Mouse (Mus musculus) lung, postnatal 0 days (tissue): Measurements from ENCODE around the gene Gadl1. TPM values are rescaled to one million over a fixed set of nuclear protein-coding genes. Genes with fewer than 3 reads are reported as not detected.

Experiments
- ATAC-seq: fragments of 200-750 bp; cut with Nextera tagmentation; 2 replicates; pipeline ENCODE4 v1.8.0; 2017; ENCODE audit warnings: moderate library complexity
- DNase-seq: peaks from one replicate; pipeline ENCODE4 v3.0.0-alpha.2; 2016; ENCODE audit warnings: low spot score
- H3K27ac ChIP-seq: fragments of 300-500 bp; sonication (generic); 2 replicates; pipeline ENCODE4 v1.5.1; 2014; ENCODE audit warnings: antibody characterized with exemption, mild to moderate bottlenecking, low read length, mixed read lengths
- H3K27me3 ChIP-seq: fragments of 300-500 bp; sonication (generic); replicated peaks from 2 replicates; pipeline ENCODE4 v1.6.1; 2014; ENCODE audit warnings: low read length, mixed read lengths; ENCODE audit not compliant: insufficient read depth
- H3K36me3 ChIP-seq: fragments of 300-500 bp; sonication (generic); 2 replicates; pipeline ENCODE4 v1.6.1; 2014; ENCODE audit warnings: low read length, mixed read lengths; ENCODE audit not compliant: insufficient read depth
- H3K4me1 ChIP-seq: fragments of 300-500 bp; sonication (generic); 2 replicates; pipeline ENCODE4 v1.6.1; 2014; ENCODE audit warnings: antibody characterized with exemption, low read depth, low read length, mixed read lengths; ENCODE audit not compliant: insufficient read depth
- H3K4me2 ChIP-seq: fragments of 300-500 bp; sonication (generic); replicated peaks from 2 replicates; pipeline ENCODE4 v1.6.1; 2014; ENCODE audit warnings: low read depth, mild to moderate bottlenecking, low read length, moderate library complexity, mixed read lengths
- H3K4me3 ChIP-seq: fragments of 300-500 bp; sonication (generic); 2 replicates; pipeline ENCODE4 v1.5.1; 2014; ENCODE audit warnings: low read depth, low read length
- H3K9ac ChIP-seq: fragments of 300-500 bp; sonication (generic); replicated peaks from 2 replicates; pipeline ENCODE4 v1.6.1; 2014; ENCODE audit warnings: low read depth, mild to moderate bottlenecking
- H3K9me3 ChIP-seq: fragments of 300-500 bp; sonication (generic); 2 replicates; pipeline ENCODE4 v1.6.1; 2016; ENCODE audit warnings: low read length, mixed read lengths
- CTCF ChIP-seq: IDR thresholded peaks from 2 replicates; pipeline ENCODE4 v1.5.1; 2016; ENCODE audit warnings: antibody characterized with exemption, mild to moderate bottlenecking
- EP300 ChIP-seq: IDR thresholded peaks from 2 replicates; pipeline ENCODE4 v1.6.1; 2016; ENCODE audit warnings: antibody characterized with exemption, mild to moderate bottlenecking, control low read depth
- WGBS: fragments of 180-500 bp; shearing (Covaris S2); extraction: QIAGEN DNeasy Blood & Tissue Kit; methylation state at CpG from one replicate; pipeline ENCODE4 v1.1.7; 2014; 5-methylcytosine and 5-hydroxymethylcytosine counted together
- polyA plus RNA-seq: library from polyadenylated mRNA; unstranded; fragments of >200 nt; fragmentation: Nextera tagmentation; extraction: Ambion mirVana; gene quantifications from 2 replicates; pipeline ENCODE4 v1.2.1, GENCODE M21; 2015

Gene Gadl1
- polyA plus RNA-seq, 1 experiment from 2014 or later, result 0.47 TPM

GRCm38 (mm10) chr9:115914006-115914405 lies 4.8 kb downstream of the Gadl1 start:
- Histone ChIP-seq H3K27me3 (no peaks in the 10 kb centered on the region), H3K9ac (no peak overlapping the region), H3K4me3 (no peak overlapping the region), H3K27ac (no peak overlapping the region), H3K36me3 (no peaks in the 10 kb centered on the region), H3K4me1 (no peaks in the 10 kb centered on the region), H3K4me2 (no peak overlapping the region), H3K9me3 (no peaks in the 10 kb centered on the region)
- ATAC-seq, result no peak
- 44% methylated on average over 7 of the region's 7 CpGs for WGBS
- no peak for DNase-seq
- TF ChIP-seq EP300, result no peak
- TF ChIP-seq CTCF, result no peak

GRCm38 (mm10) chr9:115915586-115916270 lies 6.5 kb downstream of the Gadl1 start:
- Histone ChIP-seq H3K4me3 (no peak overlapping the region), H3K9me3 (no peaks in the 10 kb centered on the region), H3K27ac (no peak overlapping the region), H3K4me2 (no peak overlapping the region), H3K27me3 (no peaks in the 10 kb centered on the region), H3K9ac (no peak overlapping the region), H3K36me3 (no peaks in the 10 kb centered on the region), H3K4me1 (no peaks in the 10 kb centered on the region)
- WGBS, result 58% methylated on average over 14 of the region's 14 CpGs
- DNase-seq (peak; percentile 48), ATAC-seq (no peak)
- TF ChIP-seq CTCF (no peak), EP300 (no peak)

- no peak for ATAC-seq
- WGBS, result 88% methylated on average over 3 of the region's 3 CpGs
- H3K4me3 ChIP-seq, result no peak overlapping the region
These were observed 10.5 kb downstream of the Gadl1 start for GRCm38 (mm10) chr9:115919736-115920135.

GRCm38 (mm10) chr9:115922662-115923061 lies 13.4 kb downstream of the Gadl1 start:
- Histone ChIP-seq H3K27me3 (no peaks in the 10 kb centered on the region), H3K9me3 (no peaks in the 10 kb centered on the region), H3K9ac (no peak overlapping the region), H3K27ac (no peak overlapping the region), H3K4me2 (no peak overlapping the region), H3K36me3 (no peaks in the 10 kb centered on the region), H3K4me1 (no peaks in the 10 kb centered on the region), H3K4me3 (no peak overlapping the region)
- no peak for ATAC-seq
- WGBS, result 88% methylated on average over 10 of the region's 10 CpGs
- no peak for TF ChIP-seq EP300
- TF ChIP-seq CTCF, result no peak
- no peak for DNase-seq

More at GRCm38 (mm10) chr9:115919736-115920135, 10.5 kb downstream of the Gadl1 start:
- Histone ChIP-seq H3K4me1 (no peaks in the 10 kb centered on the region), H3K9ac (no peak overlapping the region), H3K9me3 (no peaks in the 10 kb centered on the region), H3K4me2 (no peak overlapping the region), H3K27ac (no peak overlapping the region), H3K36me3 (no peaks in the 10 kb centered on the region), H3K27me3 (no peaks in the 10 kb centered on the region)
- no peak for DNase-seq
- no peak for TF ChIP-seq CTCF
- TF ChIP-seq EP300, result no peak

GRCm38 (mm10) chr9:115924094-115924493 lies 14.8 kb downstream of the Gadl1 start:
- Histone ChIP-seq H3K27ac (no peak overlapping the region), H3K9me3 (no peaks in the 10 kb centered on the region), H3K4me1 (no peaks in the 10 kb centered on the region), H3K9ac (no peak overlapping the region), H3K4me2 (no peak overlapping the region), H3K27me3 (no peaks in the 10 kb centered on the region), H3K36me3 (no peaks in the 10 kb centered on the region), H3K4me3 (no peak overlapping the region)
- TF ChIP-seq EP300 (no peak), CTCF (peak; percentile 11; the same call in 1 of the 2 replicates)
- DNase-seq (no peak), ATAC-seq (no peak)
- 100% methylated on average over 1 of the region's 1 CpGs for WGBS

- no peaks in the 10 kb centered on the region for H3K27me3 ChIP-seq
- no peaks in the 10 kb centered on the region for H3K36me3 ChIP-seq
- H3K4me2 ChIP-seq, result no peak overlapping the region
- no peaks in the 10 kb centered on the region for H3K4me1 ChIP-seq
- no peak for ATAC-seq
- TF ChIP-seq EP300 (no peak), CTCF (no peak)
- WGBS, result 61% methylated on average over 2 of the region's 2 CpGs
- H3K4me3 ChIP-seq, result no peak overlapping the region
- H3K9ac ChIP-seq, result no peak overlapping the region
- H3K27ac ChIP-seq, result no peak overlapping the region
- DNase-seq, result no peak
- H3K9me3 ChIP-seq, result no peaks in the 10 kb centered on the region
These were observed 22.5 kb downstream of the Gadl1 start for GRCm38 (mm10) chr9:115931803-115932202.
